Mouse (Mus musculus) hindbrain, embryonic 16.5 days (tissue): ENCODE data around the gene Cyp3a44. TPM values are rescaled to one million over a fixed set of nuclear protein-coding genes. Genes with fewer than 3 reads are reported as not detected.
"Not testable (repeated sequence)": the region's sequence is repeated elsewhere in the genome, so short reads cannot be mapped to it uniquely, and the experiment has no call there.

ENCODE experiments used
- ATAC-seq: fragments of 200-750 bp; cut with Nextera tagmentation; 2 replicates; pipeline ENCODE4 v1.8.0; 2017; ENCODE audit warnings: moderate TSS enrichment, moderate library complexity
- H3K27ac ChIP-seq: fragments of 300-500 bp; sonication (generic); 2 replicates; pipeline ENCODE4 v1.5.1; 2014; ENCODE audit warnings: low read depth, mild to moderate bottlenecking, control low read depth, low read length, moderate library complexity
- H3K27me3 ChIP-seq: fragments of 300-500 bp; sonication (generic); replicated peaks from 2 replicates; pipeline ENCODE4 v1.6.1; 2014; ENCODE audit warnings: low read length; ENCODE audit not compliant: control insufficient read depth, insufficient read depth
- H3K36me3 ChIP-seq: fragments of 300-500 bp; sonication (generic); 2 replicates; pipeline ENCODE4 v1.6.1; 2014; ENCODE audit warnings: mild to moderate bottlenecking, low read length, moderate library complexity, mixed read lengths; ENCODE audit not compliant: control insufficient read depth, insufficient read depth
- H3K4me1 ChIP-seq: fragments of 300-500 bp; sonication (generic); 2 replicates; pipeline ENCODE4 v1.6.1; 2014; ENCODE audit warnings: low read depth, low read length; ENCODE audit not compliant: control insufficient read depth, insufficient read depth
- H3K4me2 ChIP-seq: fragments of 300-500 bp; sonication (generic); 2 replicates; pipeline ENCODE4 v1.6.1; 2014; ENCODE audit warnings: mild to moderate bottlenecking, low read length, control low read depth, moderate library complexity
- H3K4me3 ChIP-seq: fragments of 300-500 bp; sonication (generic); 2 replicates; pipeline ENCODE4 v1.5.1; 2014; ENCODE audit warnings: mild to moderate bottlenecking, low read length, control low read depth, moderate library complexity
- H3K9ac ChIP-seq: fragments of 300-500 bp; sonication (generic); 2 replicates; pipeline ENCODE4 v1.6.1; 2014; ENCODE audit warnings: low read depth, mild to moderate bottlenecking, control low read depth, low read length, moderate library complexity
- H3K9me3 ChIP-seq: fragments of 300-500 bp; sonication (generic); 2 replicates; pipeline ENCODE4 v1.6.1; 2014; ENCODE audit warnings: mild to moderate bottlenecking, low read length, moderate library complexity; ENCODE audit not compliant: control insufficient read depth
- WGBS: fragments of 180-500 bp; shearing (Covaris S2); extraction: QIAGEN DNeasy Blood & Tissue Kit; methylation state at CpG from one replicate; pipeline ENCODE4 v1.1.7; 2014; 5-methylcytosine and 5-hydroxymethylcytosine counted together
- polyA plus RNA-seq: library from polyadenylated mRNA; unstranded; fragments of >200 nt; fragmentation: Nextera tagmentation; extraction: Ambion mirVana; gene quantifications from 2 replicates; pipeline ENCODE4 v1.2.1, GENCODE M21; 2015

Gene Cyp3a44
- polyA plus RNA-seq: not detected in 2 replicates

- not testable (repeated sequence) for H3K27me3 ChIP-seq, H3K4me2 ChIP-seq, H3K4me3 ChIP-seq, H3K27ac ChIP-seq, H3K4me1 ChIP-seq, H3K9ac ChIP-seq, ATAC-seq, H3K36me3 ChIP-seq
- WGBS: 75% methylated on average over 2 of the region's 2 CpGs
- H3K9me3 ChIP-seq: peaks cover 14% of the 10 kb centered on the region
Measured at GRCm38 (mm10) chr5:145805796-145806195, at the start of gene Cyp3a44. TSS of gene Cyp3a44 (minus strand) at chr5:145805874.

GRCm38 (mm10) chr5:145800229-145800628, 5.4 kb downstream of the Cyp3a44 start:
- H3K9me3 ChIP-seq: peaks cover 23% of the 10 kb centered on the region
- not testable (repeated sequence) for H3K27me3 ChIP-seq, H3K4me3 ChIP-seq, H3K27ac ChIP-seq, ATAC-seq, H3K4me1 ChIP-seq, H3K36me3 ChIP-seq, H3K4me2 ChIP-seq, H3K9ac ChIP-seq

DNA sequence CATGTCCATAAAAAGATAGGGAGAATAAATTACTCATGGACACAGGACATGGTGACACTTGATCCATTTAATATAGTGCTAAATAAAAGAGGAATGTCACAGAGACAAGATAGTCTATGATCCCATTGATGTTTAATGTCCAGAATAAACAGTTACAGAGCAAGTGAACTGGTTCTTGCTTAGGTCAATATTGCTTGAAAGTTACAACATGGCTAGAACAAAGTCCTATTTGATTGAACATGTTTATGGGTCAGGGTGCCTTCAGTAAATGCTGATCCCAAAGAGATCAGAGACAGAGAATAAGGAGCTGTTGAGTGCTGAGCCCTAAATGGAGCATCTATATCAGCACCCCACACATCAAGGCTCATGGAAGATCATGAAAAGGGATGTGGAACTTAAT, 12.4 kb downstream of the Cyp3a44 start:
- not testable (repeated sequence) for H3K9ac ChIP-seq, H3K4me2 ChIP-seq, H3K27ac ChIP-seq, H3K27me3 ChIP-seq, H3K4me1 ChIP-seq, ATAC-seq, H3K36me3 ChIP-seq, H3K4me3 ChIP-seq
- H3K9me3 ChIP-seq: peaks cover 16% of the 10 kb centered on the region; the same call in 1 of the 2 replicates

- WGBS: 72% methylated on average over 3 of the region's 3 CpGs
- not testable (repeated sequence) for H3K4me1 ChIP-seq, H3K27me3 ChIP-seq, H3K9me3 ChIP-seq, H3K27ac ChIP-seq, H3K4me2 ChIP-seq, H3K36me3 ChIP-seq, H3K4me3 ChIP-seq, H3K9ac ChIP-seq, ATAC-seq
Measured at GRCm38 (mm10) chr5:145737512-145737911, 68.2 kb downstream of the Cyp3a44 start.

Other genes with a start within 250 kb of the Cyp3a44 start
- not detected in 2 replicates for gene Cyp3a41b, start 221.1 kb downstream of the Cyp3a44 start, polyA plus RNA-seq
- not detected in 2 replicates for gene Cyp3a41a, start 85.7 kb downstream of the Cyp3a44 start, polyA plus RNA-seq
- gene Cyp3a11, start 74.1 kb upstream of the Cyp3a44 start, polyA plus RNA-seq: not detected in 2 replicates
- not detected in 2 replicates for gene Cyp3a25, start 203.7 kb upstream of the Cyp3a44 start, polyA plus RNA-seq